Mouse (Mus musculus) stomach, embryonic 14.5 days (tissue): ENCODE results near the gene Akna. TPM values are rescaled to one million over a fixed set of nuclear protein-coding genes. Genes with fewer than 3 reads are reported as not detected.
A peak's percentile ranks its signal among the peaks of the same experiment; 100 is the strongest.

Source experiments
- ATAC-seq: fragments of 200-750 bp; cut with Nextera tagmentation; 2 replicates; pipeline ENCODE4 v1.8.0; 2017; ENCODE audit warnings: low read depth, moderate TSS enrichment; ENCODE audit not compliant: insufficient number of reproducible peaks, insufficient read depth, low FRiP score
- H3K27ac ChIP-seq: fragments of 300-500 bp; sonication (generic); 2 replicates; pipeline ENCODE4 v1.5.1; 2014; ENCODE audit warnings: mild to moderate bottlenecking, low read length, moderate library complexity, mixed read lengths
- H3K27me3 ChIP-seq: fragments of 300-500 bp; sonication (generic); 2 replicates; pipeline ENCODE4 v1.6.1; 2014; ENCODE audit warnings: low read length, control low read depth, mixed read lengths; ENCODE audit not compliant: control insufficient read depth, insufficient read depth
- H3K36me3 ChIP-seq: fragments of 300-500 bp; sonication (generic); 2 replicates; pipeline ENCODE4 v1.6.1; 2014; ENCODE audit warnings: mild to moderate bottlenecking, control low read depth, low read length, moderate library complexity, mixed read lengths; ENCODE audit not compliant: control insufficient read depth, insufficient read depth
- H3K4me1 ChIP-seq: fragments of 300-500 bp; sonication (generic); 2 replicates; pipeline ENCODE4 v1.6.1; 2014; ENCODE audit warnings: low read length, control low read depth, mixed read lengths; ENCODE audit not compliant: control insufficient read depth, insufficient read depth
- H3K4me2 ChIP-seq: fragments of 300-500 bp; sonication (generic); replicated peaks from 2 replicates; pipeline ENCODE4 v1.6.1; 2014; ENCODE audit warnings: low read depth, low read length, control low read depth
- H3K4me3 ChIP-seq: fragments of 300-500 bp; sonication (generic); 2 replicates; pipeline ENCODE4 v1.5.1; 2014; ENCODE audit warnings: low read depth, low read length, control low read depth
- H3K9ac ChIP-seq: fragments of 300-500 bp; sonication (generic); replicated peaks from 2 replicates; pipeline ENCODE4 v1.6.1; 2014; ENCODE audit warnings: low read depth, mild to moderate bottlenecking, control low read depth, low read length, moderate library complexity, mixed read lengths
- H3K9me3 ChIP-seq: fragments of 300-500 bp; sonication (generic); 2 replicates; pipeline ENCODE4 v1.6.1; 2016; ENCODE audit warnings: low read depth, low read length, control low read depth; ENCODE audit not compliant: control insufficient read depth
- WGBS: fragments of 180-500 bp; shearing (Covaris S2); extraction: QIAGEN DNeasy Blood & Tissue Kit; methylation state at CpG from one replicate; pipeline ENCODE4 v1.1.7; 2014; 5-methylcytosine and 5-hydroxymethylcytosine counted together
- polyA plus RNA-seq: library from polyadenylated mRNA; unstranded; fragments of >200 nt; fragmentation: Nextera tagmentation; extraction: Ambion mirVana; gene quantifications from 2 replicates; pipeline ENCODE4 v1.2.1, GENCODE M21; 2014

Gene Akna
- polyA plus RNA-seq, 1 experiment from 2014 or later: 6.9 TPM

DNA sequence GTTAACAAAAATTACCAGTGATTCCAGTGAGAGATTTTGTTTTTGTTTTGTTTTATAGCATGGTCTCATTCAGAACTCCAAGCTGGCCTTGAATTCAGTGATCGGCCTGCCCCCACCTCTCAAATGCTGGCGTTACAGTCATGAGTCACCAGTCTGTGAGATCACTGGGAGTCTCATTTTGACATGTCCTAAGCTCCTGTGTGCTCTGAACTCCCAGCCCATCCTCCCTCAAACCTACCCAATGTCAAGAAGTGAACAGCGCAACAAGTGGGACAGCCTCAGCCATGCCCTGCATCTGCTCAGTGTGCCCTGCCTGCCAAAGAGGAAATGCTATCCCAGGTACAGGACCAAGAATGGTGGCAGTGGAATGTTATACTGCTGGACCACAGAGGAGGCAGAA, 17.9 kb downstream of the Akna start:
- H3K27me3 ChIP-seq: no peaks in the 10 kb centered on the region
- no peak overlapping the region for H3K9ac ChIP-seq
- no peak overlapping the region for H3K4me2 ChIP-seq
- ATAC-seq: no peak
- H3K9me3 ChIP-seq: no peaks in the 10 kb centered on the region
- H3K36me3 ChIP-seq: peaks cover 37% of the 10 kb centered on the region
- no peaks in the 10 kb centered on the region for H3K4me1 ChIP-seq
- WGBS: 88% methylated on average over 3 of the region's 3 CpGs
- H3K27ac ChIP-seq: no peak overlapping the region
- H3K4me3 ChIP-seq: no peak overlapping the region

DNA sequence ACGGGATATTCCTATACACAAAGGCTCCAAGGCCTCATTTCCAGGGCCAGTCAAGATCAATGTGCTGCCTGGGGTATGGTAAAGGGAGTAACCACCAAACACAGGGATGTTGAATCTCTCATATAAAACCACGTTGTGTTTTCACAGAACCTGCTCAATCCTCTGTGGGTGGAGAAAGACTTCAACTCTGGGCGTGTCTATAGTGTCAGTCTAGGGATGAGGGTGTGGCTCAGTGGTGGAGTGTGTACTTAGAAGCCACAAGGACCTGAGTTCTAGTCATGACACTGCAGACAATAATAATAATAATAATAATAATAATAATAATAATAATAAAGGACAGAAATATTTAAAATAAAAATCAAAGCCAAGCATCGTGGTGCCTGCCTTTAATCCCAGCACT, 18.9 kb downstream of the Akna start:
- H3K27me3 ChIP-seq: no peaks in the 10 kb centered on the region
- H3K27ac ChIP-seq: no peak overlapping the region
- no peak for ATAC-seq
- no peak overlapping the region for H3K4me2 ChIP-seq
- H3K9ac ChIP-seq: no peak overlapping the region
- WGBS: 90% methylated on average over 4 of the region's 4 CpGs
- peaks cover 45% of the 10 kb centered on the region for H3K36me3 ChIP-seq
- no peaks in the 10 kb centered on the region for H3K9me3 ChIP-seq
- no peaks in the 10 kb centered on the region for H3K4me1 ChIP-seq
- no peak overlapping the region for H3K4me3 ChIP-seq

DNA sequence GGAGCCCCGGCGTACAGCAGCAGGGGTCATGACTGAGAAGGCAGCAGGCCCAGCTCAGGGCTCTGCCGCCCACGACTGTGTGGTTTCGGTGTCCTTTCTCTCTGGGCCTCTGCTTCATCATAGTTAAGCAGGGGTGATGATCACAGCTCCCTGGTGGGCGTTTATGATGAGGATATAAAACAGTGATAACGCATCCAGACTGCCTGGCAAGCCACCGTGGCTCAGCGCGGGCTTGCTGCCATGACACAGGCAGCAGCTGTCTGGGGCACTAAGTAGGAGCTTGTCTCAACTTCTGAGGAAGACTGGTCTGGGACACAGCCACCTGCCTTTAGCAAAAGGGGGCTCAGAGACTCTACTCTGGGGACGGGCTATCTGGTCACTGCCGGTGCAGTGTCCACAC, 19.7 kb downstream of the Akna start:
- Histone ChIP-seq H3K4me2 (no peak overlapping the region), H3K9me3 (no peaks in the 10 kb centered on the region), H3K9ac (no peak overlapping the region), H3K27ac (no peak overlapping the region), H3K27me3 (no peaks in the 10 kb centered on the region), H3K36me3 (peaks cover 52% of the 10 kb centered on the region), H3K4me1 (no peaks in the 10 kb centered on the region), H3K4me3 (no peak overlapping the region)
- WGBS: 88% methylated on average over 12 of the region's 12 CpGs
- ATAC-seq: no peak

DNA sequence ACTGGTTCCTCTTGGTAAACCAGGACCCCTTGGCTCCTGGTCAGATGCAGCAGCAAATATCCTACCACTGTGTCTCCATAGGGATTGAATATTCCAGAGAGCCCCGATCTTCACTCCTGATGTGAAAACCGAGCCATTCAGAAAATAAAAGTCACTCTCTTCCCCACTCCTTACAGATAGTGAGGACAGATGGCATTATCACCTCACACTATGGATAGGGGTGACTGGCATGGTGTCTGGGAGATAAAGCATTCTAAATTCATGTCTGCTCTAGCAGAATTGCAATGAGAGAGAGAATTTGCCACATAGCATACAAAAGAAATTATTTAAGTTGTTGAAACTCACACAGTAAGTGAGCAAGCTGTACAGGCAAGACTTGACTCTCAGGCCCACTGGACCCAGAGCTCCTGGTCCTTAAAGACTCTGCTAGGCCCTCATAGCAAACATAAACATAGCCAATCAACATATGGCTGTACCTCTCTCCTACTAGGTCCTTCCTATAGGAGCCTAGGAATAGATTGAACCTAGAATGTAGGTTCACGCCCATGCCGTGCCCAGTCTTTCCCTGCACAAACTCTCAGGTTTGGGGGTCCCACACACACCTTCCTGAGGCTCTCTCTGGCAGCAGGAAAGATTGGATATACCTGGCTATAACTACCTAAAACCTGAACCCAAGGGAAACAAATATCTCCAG, 20.3 kb downstream of the Akna start:
- Histone ChIP-seq H3K27ac (no peak overlapping the region), H3K36me3 (peaks cover 55% of the 10 kb centered on the region), H3K4me2 (no peak overlapping the region), H3K4me1 (no peaks in the 10 kb centered on the region), H3K4me3 (no peak overlapping the region), H3K9ac (no peak overlapping the region), H3K27me3 (no peaks in the 10 kb centered on the region), H3K9me3 (no peaks in the 10 kb centered on the region)
- WGBS: 91% methylated on average over 4 of the region's 4 CpGs
- ATAC-seq: no peak

DNA sequence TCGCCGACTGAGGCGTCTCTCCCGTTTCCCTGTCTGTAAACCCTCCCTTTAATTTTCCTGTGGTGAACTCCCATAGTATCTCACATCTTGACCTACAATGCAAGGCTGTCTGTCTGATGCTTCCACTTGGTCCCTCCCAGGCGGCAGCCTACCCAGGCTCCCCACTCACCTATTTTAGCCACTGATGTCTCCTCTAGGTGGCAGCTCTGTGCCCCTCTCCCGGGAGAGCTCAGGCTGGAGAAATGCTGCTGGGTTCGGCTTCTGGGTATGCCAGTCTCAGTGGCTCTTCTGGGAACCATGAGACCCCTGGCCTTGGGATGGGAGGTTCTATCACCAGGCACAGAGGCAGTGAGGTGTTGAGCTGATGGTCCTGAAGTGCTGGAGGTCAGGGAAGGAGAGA, 25.7 kb downstream of the Akna start:
- H3K27ac ChIP-seq: no peak overlapping the region
- no peak overlapping the region for H3K9ac ChIP-seq
- peaks cover 56% of the 10 kb centered on the region for H3K36me3 ChIP-seq
- no peak for ATAC-seq
- no peak overlapping the region for H3K4me2 ChIP-seq
- 74% methylated on average over 7 of the region's 7 CpGs for WGBS
- no peaks in the 10 kb centered on the region for H3K9me3 ChIP-seq
- no peak overlapping the region for H3K4me3 ChIP-seq
- no peaks in the 10 kb centered on the region for H3K4me1 ChIP-seq
- no peaks in the 10 kb centered on the region for H3K27me3 ChIP-seq

DNA sequence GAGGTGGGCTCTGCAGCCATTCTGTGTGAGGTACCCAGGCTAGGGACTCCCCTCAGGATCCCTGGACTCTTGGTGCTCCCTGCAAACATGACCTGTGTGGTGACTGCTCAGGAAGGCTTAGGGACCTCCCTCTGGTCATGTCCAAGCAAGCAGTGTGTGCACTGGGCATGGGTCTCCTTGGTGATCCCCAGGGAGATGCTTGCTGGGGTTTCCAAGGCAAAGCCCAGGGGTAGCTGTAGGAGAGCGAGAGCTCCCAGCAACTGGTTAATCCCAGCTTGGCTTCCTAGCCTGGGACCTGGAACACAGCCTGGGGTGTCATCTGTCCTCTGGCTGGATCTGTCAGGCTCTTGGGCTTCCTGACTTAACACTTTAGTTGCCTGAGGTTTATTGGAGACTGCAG, 27.8 kb downstream of the Akna start:
- ATAC-seq: no peak
- 48% methylated on average over 1 of the region's 1 CpGs for WGBS
- Histone ChIP-seq H3K9me3 (no peaks in the 10 kb centered on the region), H3K4me2 (no peak overlapping the region), H3K4me1 (no peaks in the 10 kb centered on the region), H3K4me3 (no peak overlapping the region), H3K9ac (no peak overlapping the region), H3K36me3 (peaks cover 46% of the 10 kb centered on the region), H3K27ac (no peak overlapping the region), H3K27me3 (no peaks in the 10 kb centered on the region)

DNA sequence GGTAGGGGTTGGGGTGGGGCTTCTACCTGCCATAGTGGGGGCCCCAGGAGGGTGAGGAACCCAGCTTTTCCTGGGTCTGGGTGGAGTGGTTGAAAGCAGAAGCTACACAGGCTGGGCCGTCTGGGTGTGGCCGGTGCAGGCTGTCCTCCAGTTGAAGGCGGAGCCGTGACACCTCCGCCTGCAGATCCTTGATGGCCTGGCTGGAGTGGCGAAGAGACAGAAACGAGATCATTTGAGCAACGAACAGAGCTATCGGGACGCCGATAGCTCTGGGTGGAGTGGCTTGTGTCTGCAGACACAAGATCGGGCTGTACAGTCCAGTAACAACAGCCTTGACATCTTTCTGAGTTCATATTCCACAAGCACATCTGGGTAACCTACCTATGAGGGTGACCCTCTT, 28.8 kb downstream of the Akna start:
- Histone ChIP-seq H3K9ac (no peak overlapping the region), H3K36me3 (peaks cover 46% of the 10 kb centered on the region; the same call in 1 of the 2 replicates), H3K27me3 (no peaks in the 10 kb centered on the region), H3K4me2 (no peak overlapping the region), H3K4me1 (no peaks in the 10 kb centered on the region), H3K4me3 (no peak overlapping the region), H3K9me3 (no peaks in the 10 kb centered on the region), H3K27ac (no peak overlapping the region)
- peak; percentile 36; the same call in 1 of the 2 replicates for ATAC-seq
- WGBS: 77% methylated on average over 12 of the region's 12 CpGs

DNA sequence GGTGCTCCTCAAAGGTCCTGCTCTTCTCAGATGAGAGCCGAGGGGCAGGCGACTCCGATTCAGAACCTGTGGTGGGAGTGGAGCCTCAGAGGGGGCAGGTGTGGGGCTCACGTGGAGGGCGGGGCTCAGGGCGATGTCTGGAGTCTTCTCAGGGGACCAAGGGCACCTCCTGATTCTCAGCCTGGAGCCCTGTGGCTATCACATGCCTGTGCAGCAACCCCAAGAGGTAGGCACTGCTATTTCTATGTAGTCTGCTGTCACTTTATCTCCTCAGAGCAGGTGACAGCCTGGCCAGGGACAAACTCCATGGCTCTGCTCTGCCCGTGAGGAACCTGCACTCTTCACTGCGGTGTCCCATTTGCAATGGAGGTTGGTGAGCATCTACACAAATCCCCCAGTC, 29.8 kb downstream of the Akna start:
- Histone ChIP-seq H3K4me3 (no peak overlapping the region), H3K27ac (no peak overlapping the region), H3K27me3 (no peaks in the 10 kb centered on the region), H3K9me3 (no peaks in the 10 kb centered on the region), H3K9ac (no peak overlapping the region), H3K4me2 (no peak overlapping the region), H3K4me1 (no peaks in the 10 kb centered on the region), H3K36me3 (peaks cover 38% of the 10 kb centered on the region; the same call in 1 of the 2 replicates)
- no peak for ATAC-seq
- 88% methylated on average over 8 of the region's 8 CpGs for WGBS

DNA sequence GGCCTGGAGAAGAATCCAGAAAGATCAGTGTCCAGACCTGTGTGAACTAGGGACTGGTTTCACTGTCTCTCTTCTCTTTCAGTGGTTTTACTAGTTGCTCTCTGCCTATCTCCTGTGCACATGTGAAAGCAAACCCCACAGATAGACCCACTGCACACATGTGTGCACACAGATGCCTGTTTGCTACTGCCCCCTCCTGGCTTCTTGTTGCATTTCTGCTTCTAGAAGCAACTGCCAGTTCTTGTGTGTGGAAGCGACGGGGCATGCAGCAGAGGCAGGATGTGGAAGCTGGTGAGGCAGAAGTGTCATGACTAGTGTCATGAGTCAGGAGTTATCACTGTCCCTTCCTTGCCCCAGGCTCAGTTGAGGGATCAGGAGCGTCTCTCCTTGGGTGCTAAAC, 31.3 kb downstream of the Akna start:
- no peak for ATAC-seq
- Histone ChIP-seq H3K27ac (no peak overlapping the region), H3K9me3 (no peaks in the 10 kb centered on the region), H3K4me1 (no peaks in the 10 kb centered on the region), H3K36me3 (peaks cover 42% of the 10 kb centered on the region; the same call in 1 of the 2 replicates), H3K4me3 (no peak overlapping the region), H3K9ac (no peak overlapping the region), H3K4me2 (no peak overlapping the region), H3K27me3 (no peaks in the 10 kb centered on the region)
- 57% methylated on average over 3 of the region's 3 CpGs for WGBS
